Mouse (Mus musculus) MEL (cell line): ENCODE measurements around the gene Unc79. TPM values are rescaled to one million over a fixed set of nuclear protein-coding genes. Genes with fewer than 3 reads are reported as not detected.

Experiments
- DNase-seq: peaks from one replicate; pipeline ENCODE4 v3.0.0; 2011; ENCODE audit warnings: low read depth, low spot score
- H3K27ac ChIP-seq: 2 replicates; pipeline ENCODE4 v1.5.1; 2012; ENCODE audit warnings: low read depth, mild to moderate bottlenecking, control low read depth, low read length, moderate library complexity; ENCODE audit not compliant: control insufficient read depth
- H3K27me3 ChIP-seq, 2 experiments: fragments of 150-350 bp in 1 of 2; sonication (generic) in 1 of 2; 2 replicates each; pipeline ENCODE4 v1.6.1; 2012; ENCODE audit warnings: low read length in 2 of 2, mild to moderate bottlenecking in 2 of 2, improper control_type of control experiment in 1 of 2, moderate library complexity in 1 of 2; ENCODE audit not compliant: insufficient read depth in 2 of 2, control insufficient read depth in 1 of 2
- H3K36me3 ChIP-seq, 2 experiments: 2 replicates each; pipeline ENCODE4 v1.6.1; 2012 to 2014; ENCODE audit warnings: low read length in 2 of 2, improper control_type of control experiment in 1 of 2, inconsistent platforms in 1 of 2, mild to moderate bottlenecking in 1 of 2; ENCODE audit not compliant: insufficient read depth in 2 of 2, control insufficient read depth in 1 of 2
- H3K4me1 ChIP-seq, 2 experiments: fragments of 150-350 bp in 1 of 2; sonication (generic) in 1 of 2; 2 replicates each; pipeline ENCODE4 v1.6.1; 2012; ENCODE audit warnings: low read length in 2 of 2, improper control_type of control experiment in 1 of 2, mild to moderate bottlenecking in 1 of 2; ENCODE audit not compliant: insufficient read depth in 2 of 2, control insufficient read depth in 1 of 2
- H3K4me3 ChIP-seq, 2 experiments: fragments of 150-350 bp in 1 of 2; sonication (generic) in 1 of 2; 2 replicates each; pipeline ENCODE4 v1.5.1; 2012; ENCODE audit warnings: low read depth in 2 of 2, low read length in 2 of 2, mild to moderate bottlenecking in 2 of 2, moderate library complexity in 2 of 2, control low read depth in 1 of 2, improper control_type of control experiment in 1 of 2; ENCODE audit not compliant: control insufficient read depth in 1 of 2, insufficient read depth in 1 of 2
- H3K79me2 ChIP-seq: 2 replicates; pipeline ENCODE4 v1.6.1; 2012; ENCODE audit warnings: mild to moderate bottlenecking, low read length, moderate library complexity; ENCODE audit not compliant: control insufficient read depth, poor library complexity, insufficient read depth
- H3K9ac ChIP-seq: 2 replicates; pipeline ENCODE4 v1.6.1; 2012; ENCODE audit warnings: low read depth, mild to moderate bottlenecking, control low read depth, low read length, moderate library complexity; ENCODE audit not compliant: control insufficient read depth, poor library complexity, severe bottlenecking
- H3K9me3 ChIP-seq: fragments of 150-350 bp; sonication (generic); replicated peaks from 2 replicates; pipeline ENCODE4 v1.6.1; 2012; ENCODE audit warnings: mild to moderate bottlenecking, low read length, improper control_type of control experiment, moderate library complexity; ENCODE audit not compliant: insufficient read depth
- CHD1 ChIP-seq: IDR thresholded peaks from 2 replicates; pipeline ENCODE4 v1.6.1; 2012; ENCODE audit warnings: low read depth, mild to moderate bottlenecking, inconsistent platforms, low read length, improper control_type of control experiment
- CHD2 ChIP-seq: IDR thresholded peaks from 2 replicates; pipeline ENCODE4 v1.6.1; 2011; ENCODE audit warnings: low read length, improper control_type of control experiment
- CTCF ChIP-seq, 3 experiments: IDR thresholded peaks in 2 of 3; conservative IDR thresholded peaks in 1 of 3; 2 replicates each; pipeline ENCODE4 v1.5.1; 2011 to 2012; ENCODE audit warnings: low read length in 3 of 3, low read depth in 2 of 3, mild to moderate bottlenecking in 2 of 3, improper control_type of control experiment in 1 of 3, inconsistent platforms in 1 of 3, mixed read lengths in 1 of 3, moderate library complexity in 1 of 3; ENCODE audit not compliant: control insufficient read depth in 1 of 3, insufficient read depth in 1 of 3, poor library complexity in 1 of 3, severe bottlenecking in 1 of 3
- E2F4 ChIP-seq: IDR thresholded peaks from 2 replicates; pipeline ENCODE4 v1.6.1; 2011; ENCODE audit warnings: low read depth, low read length, improper control_type of control experiment, borderline replicate concordance
- ELF1 ChIP-seq: IDR thresholded peaks from 2 replicates; pipeline ENCODE4 v1.6.1; 2014; ENCODE audit warnings: low read depth, mild to moderate bottlenecking, inconsistent platforms, low read length, improper control_type of control experiment, moderate library complexity
- ETS1 ChIP-seq: IDR thresholded peaks from 2 replicates; pipeline ENCODE4 v1.6.1; 2012; ENCODE audit warnings: low read depth, mild to moderate bottlenecking, inconsistent platforms, low read length, improper control_type of control experiment, moderate library complexity
- GABPA ChIP-seq: IDR thresholded peaks from 2 replicates; pipeline ENCODE4 v1.6.1; 2012; ENCODE audit warnings: low read depth, mild to moderate bottlenecking, inconsistent platforms, low read length, improper control_type of control experiment, moderate library complexity
- HCFC1 ChIP-seq: IDR thresholded peaks from 2 replicates; pipeline ENCODE4 v1.6.1; 2012; ENCODE audit warnings: low read depth, mild to moderate bottlenecking, inconsistent platforms, low read length, improper control_type of control experiment, moderate library complexity
- JUND ChIP-seq: IDR thresholded peaks from 2 replicates; pipeline ENCODE4 v1.6.1; 2011; ENCODE audit warnings: low read depth, mild to moderate bottlenecking, improper control_type of control experiment, low read length
- MAX ChIP-seq: IDR thresholded peaks from 2 replicates; pipeline ENCODE4 v1.6.1; 2011; ENCODE audit warnings: low read length, improper control_type of control experiment
- MAZ ChIP-seq: IDR thresholded peaks from 2 replicates; pipeline ENCODE4 v1.6.1; 2012; ENCODE audit warnings: low read depth, mild to moderate bottlenecking, inconsistent platforms, low read length, improper control_type of control experiment
- MYB ChIP-seq: IDR thresholded peaks from 2 replicates; pipeline ENCODE4 v1.6.1; 2011; ENCODE audit warnings: mild to moderate bottlenecking, low read depth, low read length, improper control_type of control experiment
- MYC ChIP-seq: IDR thresholded peaks from 2 replicates; pipeline ENCODE4 v1.6.1; 2011; ENCODE audit warnings: low read depth, mild to moderate bottlenecking, low read length, improper control_type of control experiment, moderate library complexity
- NRF1 ChIP-seq: IDR thresholded peaks from 2 replicates; pipeline ENCODE4 v1.6.1; 2014; ENCODE audit warnings: low read depth, mild to moderate bottlenecking, inconsistent platforms, low read length, improper control_type of control experiment, moderate library complexity; ENCODE audit not compliant: poor library complexity, insufficient read depth, severe bottlenecking
- POLR2AphosphoS2 ChIP-seq: IDR thresholded peaks from 2 replicates; pipeline ENCODE4 v1.6.1; 2011; ENCODE audit warnings: low read length, improper control_type of control experiment
- POLR2AphosphoS5 ChIP-seq: IDR thresholded peaks from 2 replicates; pipeline ENCODE4 v1.6.1; 2012; ENCODE audit warnings: low read depth, borderline replicate concordance, mild to moderate bottlenecking, inconsistent platforms, low read length, moderate library complexity, mixed read lengths
- RAD21 ChIP-seq: IDR thresholded peaks from 2 replicates; pipeline ENCODE4 v1.6.1; 2011; ENCODE audit warnings: mild to moderate bottlenecking, low read depth, low read length, improper control_type of control experiment
- RCOR1 ChIP-seq: IDR thresholded peaks from 2 replicates; pipeline ENCODE4 v1.6.1; 2012; ENCODE audit warnings: low read depth, mild to moderate bottlenecking, inconsistent platforms, low read length, improper control_type of control experiment
- SIN3A ChIP-seq: IDR thresholded peaks from 2 replicates; pipeline ENCODE4 v1.6.1; 2012; ENCODE audit warnings: low read length, improper control_type of control experiment, inconsistent platforms
- TCF12 ChIP-seq: IDR thresholded peaks from 2 replicates; pipeline ENCODE4 v1.6.1; 2014; ENCODE audit warnings: low read depth, mild to moderate bottlenecking, inconsistent platforms, low read length, improper control_type of control experiment, moderate library complexity
- ZC3H11A ChIP-seq: IDR thresholded peaks from 2 replicates; pipeline ENCODE4 v1.6.1; 2012; ENCODE audit warnings: low read depth, mild to moderate bottlenecking, inconsistent platforms, low read length, improper control_type of control experiment
- ZKSCAN1 ChIP-seq: IDR thresholded peaks from 2 replicates; pipeline ENCODE4 v1.6.1; 2012; ENCODE audit warnings: low read depth, mild to moderate bottlenecking, inconsistent platforms, low read length, improper control_type of control experiment, moderate library complexity
- ZMIZ1 ChIP-seq: IDR thresholded peaks from 2 replicates; pipeline ENCODE4 v1.6.1; 2012; ENCODE audit warnings: low read depth, mild to moderate bottlenecking, inconsistent platforms, low read length, improper control_type of control experiment, moderate library complexity
- polyA plus RNA-seq, 2 experiments: library from polyadenylated mRNA; stranded (reverse) in 1 of 2; unstranded in 1 of 2; fragments of >175 nt in 1 of 2; fragments of >200 nt in 1 of 2; gene quantifications; 2 replicates each; pipeline versions ENCODE4 v1.2.1 to v1.2.4; 2012; ENCODE audit warnings: low replicate concordance in 2 of 2, low read depth in 1 of 2; ENCODE audit not compliant: insufficient read length in 2 of 2, insufficient read depth in 1 of 2, missing spikeins in 1 of 2
- total RNA-seq: library from RNA; depleted of rRNA; stranded (reverse); fragments of 300-350 nt; gene quantifications from 2 replicates; pipeline ENCODE4 v1.2.3, GENCODE M21; 2012

The Unc79 gene
- total and polyA plus RNA-seq, 3 experiments, result 0.01 TPM; not detected in 2

DNA sequence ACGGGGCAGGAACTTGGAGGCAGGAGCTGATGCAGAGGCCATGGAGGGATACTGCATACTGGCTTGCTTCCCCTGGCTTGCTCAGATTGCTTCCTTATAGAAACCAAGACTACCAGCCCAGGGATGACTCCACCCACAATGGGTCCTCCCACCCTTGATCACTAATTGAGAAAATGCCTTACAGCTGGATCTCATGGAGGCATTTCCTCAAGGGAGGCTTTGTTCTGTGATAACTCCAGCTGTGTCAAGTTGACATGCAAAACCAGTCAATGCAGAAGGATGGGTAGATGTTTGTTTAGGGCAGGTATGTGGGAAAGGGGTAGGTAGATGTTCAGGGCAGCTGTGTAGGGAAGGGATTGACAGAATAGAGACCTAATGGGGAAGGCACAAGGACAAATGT, 18.3 kb upstream of the Unc79 start:
- no peak overlapping the region for H3K4me3 ChIP-seq
- H3K4me1 ChIP-seq, result no peaks in the 10 kb centered on the region
- H3K9me3 ChIP-seq, result no peaks in the 10 kb centered on the region
- H3K27me3 ChIP-seq, result no peaks in the 10 kb centered on the region; a peak in 1 of 4 replicates
- H3K9ac ChIP-seq, result no peak overlapping the region
- H3K27ac ChIP-seq, result no peak overlapping the region
- no peak for DNase-seq
- no peaks in the 10 kb centered on the region for H3K79me2 ChIP-seq
- TF ChIP-seq MYB (no peak), CHD1 (no peak), CHD2 (no peak), MAX (no peak), ELF1 (no peak), JUND (no peak), NRF1 (no peak), RCOR1 (no peak), SIN3A (no peak), CTCF (IDR thresholded peaks at IDR 0.05 in 2 of 3, conservative IDR thresholded peaks at IDR 0.05 in 1 of 3; ENCODE audit: control insufficient read depth in 1 of 3, insufficient read depth in 1 of 3, low read depth in 2 of 3, low read length in 3 of 3, poor library complexity in 1 of 3, severe bottlenecking in 1 of 3) (no peak)
- H3K36me3 ChIP-seq, result no peaks in the 10 kb centered on the region

- Histone ChIP-seq H3K4me1 (no peaks in the 10 kb centered on the region), H3K4me3 (no peak overlapping the region), H3K27ac (no peak overlapping the region), H3K79me2 (no peaks in the 10 kb centered on the region), H3K27me3 (no peaks in the 10 kb centered on the region; a peak in 1 of 4 replicates)
- no peak for DNase-seq
- TF ChIP-seq MYB, result no peak
- no peak for TF ChIP-seq MAX
- TF ChIP-seq GABPA, result no peak
- TF ChIP-seq CTCF (IDR thresholded peaks at IDR 0.05 in 2 of 3, conservative IDR thresholded peaks at IDR 0.05 in 1 of 3; ENCODE audit: control insufficient read depth in 1 of 3, insufficient read depth in 1 of 3, low read depth in 2 of 3, low read length in 3 of 3, poor library complexity in 1 of 3, severe bottlenecking in 1 of 3), result no peak
- TF ChIP-seq RAD21, result no peak
- no peak for TF ChIP-seq E2F4
- no peak for TF ChIP-seq POLR2AphosphoS5
- no peak for TF ChIP-seq MAZ
- no peak for TF ChIP-seq JUND
- no peak for TF ChIP-seq ELF1
- no peak for TF ChIP-seq POLR2AphosphoS2
- no peak for TF ChIP-seq ZKSCAN1
- TF ChIP-seq ZC3H11A, result no peak
- TF ChIP-seq MYC, result no peak
- TF ChIP-seq TCF12, result no peak
- no peak for TF ChIP-seq HCFC1
- TF ChIP-seq ETS1, result no peak
- TF ChIP-seq ZMIZ1, result no peak
- TF ChIP-seq, all 39 proteins: peak for 0
- H3K36me3 ChIP-seq, result no peaks in the 10 kb centered on the region
- no peak overlapping the region for H3K9ac ChIP-seq
- no peaks in the 10 kb centered on the region for H3K9me3 ChIP-seq
Observed at GRCm38 (mm10) chr12:102930789-102931188, 17.9 kb upstream of the Unc79 start.
